Mouse (Mus musculus) liver, embryonic 11.5 days (tissue): ENCODE data around the gene Sytl1. TPM values are rescaled to one million over a fixed set of nuclear protein-coding genes. Genes with fewer than 3 reads are reported as not detected.

Experiments used
- ATAC-seq: fragments of 200-750 bp; cut with Nextera tagmentation; replicated peaks from 2 replicates; pipeline ENCODE4 v1.8.0; 2017; ENCODE audit warnings: moderate number of reproducible peaks, mild to moderate bottlenecking, moderate TSS enrichment, moderate library complexity; ENCODE audit not compliant: low FRiP score
- DNase-seq: peaks from one replicate; pipeline ENCODE4 v3.0.0-alpha.2; 2017; ENCODE audit warnings: low spot score
- H3K27ac ChIP-seq: fragments of 300-500 bp; sonication (generic); 2 replicates; pipeline ENCODE4 v1.5.1; 2014; ENCODE audit warnings: mild to moderate bottlenecking, low read depth, low read length, control low read depth
- H3K27me3 ChIP-seq: fragments of 300-500 bp; sonication (generic); replicated peaks from 2 replicates; pipeline ENCODE4 v1.6.1; 2014; ENCODE audit warnings: low read length, mixed read lengths; ENCODE audit not compliant: control insufficient read depth, insufficient read depth
- H3K36me3 ChIP-seq: fragments of 300-500 bp; sonication (generic); 2 replicates; pipeline ENCODE4 v1.6.1; 2014; ENCODE audit warnings: mild to moderate bottlenecking, low read length, moderate library complexity, mixed read lengths; ENCODE audit not compliant: control insufficient read depth, insufficient read depth
- H3K4me1 ChIP-seq: fragments of 300-500 bp; sonication (generic); replicated peaks from 2 replicates; pipeline ENCODE4 v1.6.1; 2014; ENCODE audit warnings: low read length, mixed read lengths; ENCODE audit not compliant: control insufficient read depth, insufficient read depth
- H3K4me2 ChIP-seq: fragments of 300-500 bp; sonication (generic); 2 replicates; pipeline ENCODE4 v1.6.1; 2014; ENCODE audit warnings: mild to moderate bottlenecking, control low read depth, moderate library complexity
- H3K4me3 ChIP-seq: fragments of 300-500 bp; sonication (generic); 2 replicates; pipeline ENCODE4 v1.5.1; 2014; ENCODE audit warnings: low read depth, low read length, control low read depth
- H3K9ac ChIP-seq: fragments of 300-500 bp; sonication (generic); 2 replicates; pipeline ENCODE4 v1.6.1; 2014; ENCODE audit warnings: low read depth, low read length, control low read depth
- H3K9me3 ChIP-seq: fragments of 300-500 bp; sonication (generic); 2 replicates; pipeline ENCODE4 v1.6.1; 2016; ENCODE audit warnings: low read length, inconsistent platforms, mixed read lengths; ENCODE audit not compliant: control insufficient read depth
- WGBS: fragments of 180-500 bp; shearing (Covaris S2); extraction: QIAGEN DNeasy Blood & Tissue Kit; methylation state at CpG from one replicate; pipeline ENCODE4 v1.1.7; 2014; 5-methylcytosine and 5-hydroxymethylcytosine counted together
- polyA plus RNA-seq: library from polyadenylated mRNA; unstranded; fragments of >200 nt; fragmentation: Nextera tagmentation; extraction: Ambion mirVana; gene quantifications from 2 replicates; pipeline ENCODE4 v1.2.1, GENCODE M21; 2014

The Sytl1 gene
- polyA plus RNA-seq, 1 experiment from 2014 or later, result 0.52 TPM

- no peak overlapping the region for H3K9ac ChIP-seq
- no peak for ATAC-seq
- no peaks in the 10 kb centered on the region for H3K27me3 ChIP-seq
- H3K4me1 ChIP-seq, result peaks cover 3% of the 10 kb centered on the region
- WGBS, result 94% methylated on average over 9 of the region's 9 CpGs
- no peak for DNase-seq
- H3K9me3 ChIP-seq, result no peaks in the 10 kb centered on the region
- H3K4me2 ChIP-seq, result no peak overlapping the region
- H3K4me3 ChIP-seq, result no peak overlapping the region
- H3K27ac ChIP-seq, result no peak overlapping the region
- peaks cover 37% of the 10 kb centered on the region for H3K36me3 ChIP-seq
Measured at GRCm38 (mm10) chr4:133270929-133271328, 8.0 kb upstream of the Sytl1 start.

GRCm38 (mm10) chr4:133269596-133269995, 6.7 kb upstream of the Sytl1 start:
- H3K4me2 ChIP-seq, result no peak overlapping the region
- DNase-seq, result no peak
- no peak overlapping the region for H3K9ac ChIP-seq
- WGBS, result 91% methylated on average over 3 of the region's 3 CpGs
- no peaks in the 10 kb centered on the region; the same call in 1 of the 2 replicates for H3K4me1 ChIP-seq
- no peak overlapping the region for H3K27ac ChIP-seq
- peaks cover 50% of the 10 kb centered on the region for H3K36me3 ChIP-seq
- no peaks in the 10 kb centered on the region for H3K9me3 ChIP-seq
- ATAC-seq, result no peak
- no peaks in the 10 kb centered on the region for H3K27me3 ChIP-seq
- H3K4me3 ChIP-seq, result no peak overlapping the region

GRCm38 (mm10) chr4:133268931-133269330, 6.0 kb upstream of the Sytl1 start:
- no peak overlapping the region for H3K4me3 ChIP-seq
- ATAC-seq, result no peak
- H3K36me3 ChIP-seq, result peaks cover 52% of the 10 kb centered on the region
- H3K9me3 ChIP-seq, result no peaks in the 10 kb centered on the region
- H3K9ac ChIP-seq, result no peak overlapping the region
- no peaks in the 10 kb centered on the region for H3K27me3 ChIP-seq
- H3K4me1 ChIP-seq, result no peaks in the 10 kb centered on the region; the same call in 1 of the 2 replicates
- no peak for DNase-seq
- 88% methylated on average over 3 of the region's 3 CpGs for WGBS
- no peak overlapping the region for H3K27ac ChIP-seq
- H3K4me2 ChIP-seq, result no peak overlapping the region

GRCm38 (mm10) chr4:133266248-133266880, 3.5 kb upstream of the Sytl1 start:
- Histone ChIP-seq H3K4me3 (no peak overlapping the region), H3K27me3 (no peaks in the 10 kb centered on the region), H3K27ac (no peak overlapping the region), H3K9ac (no peak overlapping the region), H3K4me2 (no peak overlapping the region), H3K36me3 (peaks cover 52% of the 10 kb centered on the region), H3K4me1 (peaks cover 5% of the 10 kb centered on the region; the same call in 1 of the 2 replicates), H3K9me3 (no peaks in the 10 kb centered on the region)
- no peak for ATAC-seq
- 92% methylated on average over 12 of the region's 12 CpGs for WGBS
- no peak for DNase-seq

GRCm38 (mm10) chr4:133265759-133266158, 2.8 kb upstream of the Sytl1 start:
- no peak overlapping the region for H3K27ac ChIP-seq
- ATAC-seq (no peak), DNase-seq (no peak)
- no peaks in the 10 kb centered on the region for H3K9me3 ChIP-seq
- peaks cover 5% of the 10 kb centered on the region; the same call in 1 of the 2 replicates for H3K4me1 ChIP-seq
- H3K27me3 ChIP-seq, result no peaks in the 10 kb centered on the region
- H3K4me2 ChIP-seq, result no peak overlapping the region
- H3K36me3 ChIP-seq, result peaks cover 52% of the 10 kb centered on the region
- H3K9ac ChIP-seq, result no peak overlapping the region
- no peak overlapping the region for H3K4me3 ChIP-seq
- 97% methylated on average over 4 of the region's 4 CpGs for WGBS

- DNase-seq (no peak), ATAC-seq (no peak)
- WGBS, result 93% methylated on average over 3 of the region's 3 CpGs
- Histone ChIP-seq H3K9me3 (no peaks in the 10 kb centered on the region), H3K4me2 (no peak overlapping the region), H3K36me3 (peaks cover 48% of the 10 kb centered on the region), H3K27ac (no peak overlapping the region), H3K4me3 (no peak overlapping the region), H3K27me3 (no peaks in the 10 kb centered on the region), H3K4me1 (peaks cover 5% of the 10 kb centered on the region; the same call in 1 of the 2 replicates), H3K9ac (no peak overlapping the region)
Measured at GRCm38 (mm10) chr4:133265297-133265696, 2.4 kb upstream of the Sytl1 start.

- Histone ChIP-seq H3K4me3 (no peak overlapping the region), H3K27me3 (no peaks in the 10 kb centered on the region), H3K27ac (no peak overlapping the region)
Measured at GRCm38 (mm10) chr4:133264559-133264958, 1.6 kb upstream of the Sytl1 start.

GRCm38 (mm10) chr4:133263756-133264155, 843 bp upstream of the Sytl1 start:
- Histone ChIP-seq H3K9ac (no peak overlapping the region), H3K27me3 (peaks cover under 1% of the 10 kb centered on the region; the same call in 1 of the 2 replicates), H3K4me2 (no peak overlapping the region), H3K36me3 (peaks cover 36% of the 10 kb centered on the region), H3K4me3 (no peak overlapping the region), H3K4me1 (peaks cover 5% of the 10 kb centered on the region; the same call in 1 of the 2 replicates), H3K27ac (no peak overlapping the region), H3K9me3 (no peaks in the 10 kb centered on the region)
- no peak for DNase-seq
- WGBS, result 80% methylated on average over 5 of the region's 5 CpGs
- no peak for ATAC-seq

More at GRCm38 (mm10) chr4:133264559-133264958, 1.6 kb upstream of the Sytl1 start:
- no peak overlapping the region for H3K9ac ChIP-seq
- no peak for DNase-seq
- ATAC-seq, result no peak
- H3K4me1 ChIP-seq, result peaks cover 5% of the 10 kb centered on the region; the same call in 1 of the 2 replicates
- no peaks in the 10 kb centered on the region for H3K9me3 ChIP-seq
- H3K4me2 ChIP-seq, result no peak overlapping the region
- whole genome bisulfite sequencing, result 86% methylated on average over 2 of the region's 2 CpGs
- peaks cover 44% of the 10 kb centered on the region for H3K36me3 ChIP-seq

- Histone ChIP-seq H3K9me3 (no peaks in the 10 kb centered on the region), H3K4me2 (no peak overlapping the region), H3K9ac (no peak overlapping the region), H3K27me3 (peaks cover 9% of the 10 kb centered on the region), H3K36me3 (peaks cover 23% of the 10 kb centered on the region), H3K4me3 (no peak overlapping the region), H3K4me1 (peaks cover 5% of the 10 kb centered on the region; the same call in 1 of the 2 replicates), H3K27ac (no peak overlapping the region)
- WGBS, result 59% methylated on average over 7 of the region's 7 CpGs
- DNase-seq (no peak), ATAC-seq (no peak)
Measured at GRCm38 (mm10) chr4:133262375-133262765, 543 bp downstream of the Sytl1 start.
